Mouse (Mus musculus) CH12.LX (cell line): ENCODE data around the gene Slc16a5. TPM values are rescaled to one million over a fixed set of nuclear protein-coding genes. Genes with fewer than 3 reads are reported as not detected.

ENCODE experiments used
- DNase-seq: peaks from one replicate; pipeline ENCODE4 v3.0.0-alpha.2; 2013; ENCODE audit errors: extremely low read depth
- H3K27ac ChIP-seq: 2 replicates; pipeline ENCODE4 v1.5.1; 2012; ENCODE audit warnings: low read depth, mild to moderate bottlenecking, control low read depth, moderate library complexity; ENCODE audit not compliant: insufficient read depth
- H3K27me3 ChIP-seq: replicated peaks from 2 replicates; pipeline ENCODE3; 2012; ENCODE audit warnings: inconsistent platforms
- H3K36me3 ChIP-seq, 2 experiments: replicated peaks in 1 of 2; 2 replicates each; pipeline versions ENCODE3 to v1.6.1; 2012; ENCODE audit warnings: inconsistent platforms in 1 of 2, low read length in 1 of 2, mild to moderate bottlenecking in 1 of 2, mixed read lengths in 1 of 2, moderate library complexity in 1 of 2; ENCODE audit not compliant: control insufficient read depth in 1 of 2, insufficient read depth in 1 of 2
- H3K4me1 ChIP-seq, 2 experiments: 2 replicates each; pipeline ENCODE4 v1.6.1; 2012; ENCODE audit warnings: inconsistent platforms in 1 of 2, moderate library complexity in 1 of 2; ENCODE audit not compliant: insufficient read depth in 2 of 2, control insufficient read depth in 1 of 2
- H3K4me2 ChIP-seq: 2 replicates; pipeline ENCODE4 v1.6.1; 2012; ENCODE audit warnings: low read depth, mild to moderate bottlenecking, control low read depth; ENCODE audit not compliant: poor library complexity, insufficient read depth, severe bottlenecking
- H3K4me3 ChIP-seq, 3 experiments: fragments of 150-350 bp in 1 of 3; sonication (generic) in 1 of 3; replicated peaks in 1 of 3; 2 replicates each; pipeline versions ENCODE3 to v1.5.1; 2011 to 2012; ENCODE audit warnings: low read depth in 2 of 3, low read length in 2 of 3, mild to moderate bottlenecking in 2 of 3, moderate library complexity in 2 of 3, control low read depth in 1 of 3, improper control_type of control experiment in 1 of 3, inconsistent platforms in 1 of 3, mixed read lengths in 1 of 3; ENCODE audit not compliant: poor library complexity in 1 of 3
- H3K79me2 ChIP-seq: replicated peaks from 2 replicates; pipeline ENCODE4 v1.6.1; 2012; ENCODE audit warnings: mild to moderate bottlenecking, moderate library complexity; ENCODE audit not compliant: control insufficient read depth, poor library complexity, insufficient read depth, severe bottlenecking; ENCODE audit errors: extremely low read depth
- H3K9ac ChIP-seq: 2 replicates; pipeline ENCODE4 v1.6.1; 2012; ENCODE audit warnings: low read depth, mild to moderate bottlenecking, control low read depth, moderate library complexity; ENCODE audit not compliant: insufficient read depth
- H3K9me3 ChIP-seq: replicated peaks from 2 replicates; pipeline ENCODE3; 2012; ENCODE audit warnings: low read length, inconsistent platforms, mixed read lengths
- BHLHE40 ChIP-seq: IDR thresholded peaks from 2 replicates; pipeline ENCODE4 v1.6.1; 2011; ENCODE audit warnings: mild to moderate bottlenecking, low read depth, low read length, improper control_type of control experiment
- CHD1 ChIP-seq: IDR thresholded peaks from 2 replicates; pipeline ENCODE4 v1.6.1; 2012; ENCODE audit warnings: low read depth, low read length, improper control_type of control experiment, inconsistent platforms
- CHD2 ChIP-seq: IDR thresholded peaks from 2 replicates; pipeline ENCODE4 v1.6.1; 2011; ENCODE audit warnings: low read length, improper control_type of control experiment
- ELF1 ChIP-seq: IDR thresholded peaks from 2 replicates; pipeline ENCODE4 v1.6.1; 2014; ENCODE audit warnings: low read depth, mild to moderate bottlenecking, inconsistent platforms, low read length, improper control_type of control experiment
- EP300 ChIP-seq: IDR thresholded peaks from 2 replicates; pipeline ENCODE4 v1.6.1; 2011; ENCODE audit warnings: low read length, improper control_type of control experiment
- HCFC1 ChIP-seq: IDR thresholded peaks from 2 replicates; pipeline ENCODE4 v1.6.1; 2012; ENCODE audit warnings: low read depth, mild to moderate bottlenecking, inconsistent platforms, low read length, improper control_type of control experiment
- KAT2A ChIP-seq: IDR thresholded peaks from 2 replicates; pipeline ENCODE4 v1.6.1; 2012; ENCODE audit warnings: low read length, improper control_type of control experiment, inconsistent platforms; ENCODE audit not compliant: insufficient replicate concordance
- MAFK ChIP-seq: IDR thresholded peaks from 2 replicates; pipeline ENCODE4 v1.6.1; 2011; ENCODE audit warnings: low read length, improper control_type of control experiment; ENCODE audit not compliant: insufficient replicate concordance
- MAX ChIP-seq: IDR thresholded peaks from 2 replicates; pipeline ENCODE4 v1.6.1; 2011; ENCODE audit warnings: low read length, improper control_type of control experiment
- MEF2A ChIP-seq: IDR thresholded peaks from 2 replicates; pipeline ENCODE4 v1.6.1; 2014; ENCODE audit warnings: low read depth, mild to moderate bottlenecking, inconsistent platforms, low read length, improper control_type of control experiment, borderline replicate concordance
- MXI1 ChIP-seq: IDR thresholded peaks from 2 replicates; pipeline ENCODE4 v1.6.1; 2011; ENCODE audit warnings: mild to moderate bottlenecking, low read depth, low read length, improper control_type of control experiment
- MYC ChIP-seq: IDR thresholded peaks from 2 replicates; pipeline ENCODE4 v1.6.1; 2011; ENCODE audit warnings: low read depth, mild to moderate bottlenecking, improper control_type of control experiment, low read length
- NRF1 ChIP-seq: IDR thresholded peaks from 2 replicates; pipeline ENCODE4 v1.6.1; 2014; ENCODE audit warnings: low read depth, mild to moderate bottlenecking, inconsistent platforms, low read length, improper control_type of control experiment, moderate library complexity
- POLR2A ChIP-seq: IDR thresholded peaks from 2 replicates; pipeline ENCODE4 v1.6.1; 2011; ENCODE audit warnings: low read depth, mild to moderate bottlenecking, improper control_type of control experiment, low read length
- POLR2AphosphoS2 ChIP-seq: IDR thresholded peaks from 2 replicates; pipeline ENCODE4 v1.6.1; 2011; ENCODE audit warnings: low read depth, low read length, improper control_type of control experiment
- RCOR1 ChIP-seq: conservative IDR thresholded peaks from 2 replicates; pipeline ENCODE4 v1.6.1; 2012; ENCODE audit warnings: low read depth, mild to moderate bottlenecking, inconsistent platforms, low read length, improper control_type of control experiment
- SIN3A ChIP-seq: IDR thresholded peaks from 2 replicates; pipeline ENCODE4 v1.6.1; 2012; ENCODE audit warnings: low read length, improper control_type of control experiment, inconsistent platforms
- UBTF ChIP-seq: IDR thresholded peaks from 2 replicates; pipeline ENCODE4 v1.6.1; 2012; ENCODE audit warnings: low read depth, mild to moderate bottlenecking, inconsistent platforms, low read length, improper control_type of control experiment, moderate library complexity
- USF1 ChIP-seq: IDR thresholded peaks from 2 replicates; pipeline ENCODE4 v1.6.1; 2014; ENCODE audit warnings: low read depth, mild to moderate bottlenecking, inconsistent platforms, low read length, improper control_type of control experiment
- ZC3H11A ChIP-seq: IDR thresholded peaks from 2 replicates; pipeline ENCODE4 v1.6.1; 2012; ENCODE audit warnings: low read depth, mild to moderate bottlenecking, inconsistent platforms, low read length, improper control_type of control experiment
- ZNF384 ChIP-seq: IDR thresholded peaks from 2 replicates; pipeline ENCODE4 v1.6.1; 2012; ENCODE audit warnings: low read depth, low read length, improper control_type of control experiment, inconsistent platforms
- dilution Hi-C: fragments of 300-500 bp; cut with MboI; formaldehyde crosslinking; loops from 2 replicates; pipeline ENCODE4 v1.14.3; 2020; ENCODE audit warnings: low sequenced_read_pairs; ENCODE audit not compliant: extremely low pct_unique_long_range_greater_than_20kb, extremely low pct_ligation_motif_present
- in situ Hi-C: fragments of 300-500 bp; cut with MboI; formaldehyde crosslinking; loops from 3 replicates; pipeline ENCODE4 v1.14.3; 2019; ENCODE audit warnings: low sequenced_read_pairs, low pct_ligation_motif_present, low pct_unique_long_range_greater_than_20kb, mixed read lengths
- polyA plus RNA-seq: library from polyadenylated mRNA; unstranded; fragments of >175 nt; gene quantifications from 2 replicates; pipeline ENCODE4 v1.2.1, GENCODE M21; 2012; ENCODE audit warnings: low read depth; ENCODE audit not compliant: insufficient read length
- total RNA-seq, 2 experiments: library from RNA; depleted of rRNA; stranded (reverse); fragments of 300-350 nt in 1 of 2; fragments of >200 nt in 1 of 2; gene quantifications; 2 replicates each; pipeline ENCODE4 v1.2.3; 2012 to 2014

Slc16a5 gene
- total and polyA plus RNA-seq, 3 experiments: 0.51 to 0.71 TPM; not detected in 1

DNA sequence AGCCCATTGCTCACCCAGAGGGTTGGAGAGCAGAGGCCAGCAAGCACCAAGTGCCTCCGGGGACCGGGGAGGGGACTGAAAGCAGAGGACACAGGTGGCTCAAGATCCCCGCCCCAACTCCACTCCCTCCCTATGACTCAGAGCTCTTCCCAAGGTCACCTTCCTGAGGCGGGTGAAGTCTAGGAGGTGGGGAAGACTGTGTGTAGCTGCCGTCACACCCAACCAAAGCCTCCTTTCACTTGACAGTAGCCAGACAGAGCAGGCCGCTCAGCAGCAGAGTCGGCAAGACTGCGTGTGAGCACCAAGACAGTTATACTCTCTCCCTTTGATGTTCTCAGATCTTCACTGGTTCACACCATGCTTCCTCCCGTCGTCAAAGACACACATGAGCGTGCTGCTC is 1.1 kb downstream of the Slc16a5 start:
- no peaks in the 10 kb centered on the region for H3K9me3 ChIP-seq
- DNase-seq: no peak
- H3K9ac ChIP-seq: no peak overlapping the region
- TF ChIP-seq USF1 (no peak), KAT2A (no peak), MAX (no peak)
- H3K27ac ChIP-seq: no peak overlapping the region
- H3K79me2 ChIP-seq: no peaks in the 10 kb centered on the region
- dilution Hi-C loops (no loop called here), in situ Hi-C loops (no loop called here)
- H3K4me2 ChIP-seq: no peak overlapping the region
- no peaks in the 10 kb centered on the region for H3K36me3 ChIP-seq
- H3K4me1 ChIP-seq: peaks cover 3 to 17% of the 10 kb centered on the region in 2 experiments
- H3K27me3 ChIP-seq: peaks cover 30% of the 10 kb centered on the region
- H3K4me3 ChIP-seq: no peak overlapping the region

DNA sequence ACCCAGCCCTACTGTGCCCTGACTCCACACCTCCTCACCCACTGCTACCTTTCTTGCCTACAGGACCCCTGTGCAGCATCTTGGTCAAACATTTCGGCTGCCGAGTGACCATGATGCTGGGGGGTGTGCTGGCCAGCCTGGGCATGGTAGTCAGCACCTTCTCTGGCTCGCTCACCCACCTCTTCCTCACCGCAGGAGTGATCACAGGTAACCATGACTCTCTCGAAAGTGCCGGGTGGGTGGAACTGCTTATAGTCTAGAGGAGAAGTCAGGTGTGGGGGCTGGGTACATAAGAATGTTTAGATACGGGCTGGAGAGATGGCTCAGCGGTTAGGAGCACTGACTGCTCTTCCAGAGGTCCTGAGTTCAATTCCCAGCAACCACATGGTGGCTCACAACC is 2.6 kb downstream of the Slc16a5 start:
- H3K4me2 ChIP-seq: no peak overlapping the region
- no peaks in the 10 kb centered on the region for H3K9me3 ChIP-seq
- H3K9ac ChIP-seq: no peak overlapping the region
- peaks cover 27% of the 10 kb centered on the region for H3K27me3 ChIP-seq
- in situ Hi-C loops (no loop called here), dilution Hi-C loops (no loop called here)
- no peak overlapping the region for H3K4me3 ChIP-seq
- DNase-seq: no peak
- H3K79me2 ChIP-seq: no peaks in the 10 kb centered on the region
- TF ChIP-seq RCOR1 (no peak), MEF2A (no peak), POLR2AphosphoS2 (no peak), BHLHE40 (no peak), SIN3A (no peak), NRF1 (no peak), MYC (no peak), EP300 (no peak), CHD1 (no peak), KAT2A (no peak), CHD2 (no peak), MAFK (no peak), UBTF (no peak), HCFC1 (no peak), ELF1 (no peak), POLR2A (no peak), MXI1 (no peak), ZNF384 (no peak), ZC3H11A (no peak)
- peaks cover 5 to 6% of the 10 kb centered on the region in 2 experiments for H3K36me3 ChIP-seq
- peaks cover 3 to 17% of the 10 kb centered on the region in 2 experiments for H3K4me1 ChIP-seq
- H3K27ac ChIP-seq: no peak overlapping the region
